In the genomic region with DNA sequence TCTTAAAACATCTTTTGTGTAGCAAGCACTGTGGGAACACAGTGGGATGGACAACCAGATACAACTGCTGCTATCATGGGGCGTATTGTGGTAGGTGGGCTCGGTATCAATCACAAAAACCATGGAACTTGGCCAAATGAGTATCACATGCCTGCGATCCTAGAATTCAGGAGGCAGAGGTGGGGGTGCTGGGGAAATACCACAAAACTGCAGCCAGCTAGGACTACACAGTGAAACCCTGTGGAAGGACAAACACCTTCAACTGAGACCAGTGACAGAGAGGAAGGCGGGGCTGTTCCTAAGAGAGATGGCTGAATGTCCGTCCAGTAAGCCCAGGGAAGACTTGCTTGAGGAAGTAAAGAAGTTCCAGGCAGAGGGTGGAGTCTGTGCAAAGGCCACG, we compare ENCODE assay signal across 17 mouse cellular contexts.
"Had no signal": no experiment of that assay in that cellular context is flagged by ENCODE, and none has a peak within 500 bp of the region (broad histone marks: within the 10 kb centered on the region; RNA-seq: fewer than 3 reads in every experiment).

No protein-coding gene starts in this region.

- H3K4me1 ChIP-seq: stomach, embryonic 15.5 days had no signal

- H3K9ac ChIP-seq: lung, embryonic 15.5 days; midbrain, embryonic 13.5 days; midbrain, embryonic 15.5 days; neural tube, embryonic 12.5 days; stomach, embryonic 15.5 days had no signal

- DNase-seq: lung, adult 2 months; lung, postnatal 14 days; lung, postnatal 36 days; right cerebral cortex, postnatal 14 days; thymus, adult 2 months; thymus, postnatal 25 days; thymus, postnatal 4 days had no signal

- H3K36me3 ChIP-seq: lung, embryonic 15.5 days; stomach, embryonic 15.5 days had no signal

- H3K4me2 ChIP-seq: lung, embryonic 15.5 days; midbrain, embryonic 11.5 days; midbrain, embryonic 13.5 days; midbrain, embryonic 15.5 days; neural tube, embryonic 12.5 days; stomach, embryonic 15.5 days had no signal

- H3K9me3 ChIP-seq: lung, embryonic 15.5 days; megakaryocyte, embryonic 14.5 days; midbrain, embryonic 13.5 days; midbrain, embryonic 15.5 days; neural tube, embryonic 12.5 days; stomach, embryonic 15.5 days had no signal

- ATAC-seq: lung, postnatal 0 days; midbrain, embryonic 13.5 days; midbrain, embryonic 15.5 days had no signal

- H3K27me3 ChIP-seq: lung, embryonic 15.5 days; megakaryocyte, embryonic 14.5 days; midbrain, embryonic 13.5 days; midbrain, embryonic 15.5 days; neural tube, embryonic 12.5 days; stomach, embryonic 15.5 days had no signal

- H3K27ac ChIP-seq: lung, embryonic 15.5 days; macrophage; midbrain, embryonic 13.5 days; midbrain, embryonic 15.5 days; neural tube, embryonic 12.5 days; stomach, embryonic 15.5 days; stomach, postnatal 0 days had no signal

- H3K4me3 ChIP-seq: lung, embryonic 15.5 days; megakaryocyte, embryonic 14.5 days; midbrain, embryonic 13.5 days; midbrain, embryonic 15.5 days; neural tube, embryonic 12.5 days; stomach, embryonic 15.5 days had no signal
